Mouse (Mus musculus): ENCODE data around the gene Mb.

GRCm38 (mm10) chr15:77027117-77027516 is 23.4 kb downstream of the Mb start:
- no peak for TF ChIP-seq CTCF (IDR thresholded peaks at IDR 0.05; ENCODE audit: insufficient read depth, low read depth, low read length)
- TF ChIP-seq POLR2A (IDR thresholded peaks at IDR 0.05; ENCODE audit: insufficient read depth, low read depth, low read length) = no peak

Data from olfactory bulb, adult 2 months (tissue).